Mouse (Mus musculus) 3134 (cell line): ENCODE measurements around the gene Rabac1.

Experiments used
- DNase-seq: peaks from one replicate; pipeline ENCODE4 v3.0.0-alpha.2; 2011; ENCODE audit warnings: low spot score; ENCODE audit not compliant: insufficient read length; ENCODE audit errors: extremely low read depth

Gene Rabac1

GRCm38 (mm10) chr7:24971972-24972893, at the start of gene Rabac1:
Gene Rabac1 (minus strand): TSS chr7:24972754.
- DNase-seq: peak; percentile 88

DNA sequence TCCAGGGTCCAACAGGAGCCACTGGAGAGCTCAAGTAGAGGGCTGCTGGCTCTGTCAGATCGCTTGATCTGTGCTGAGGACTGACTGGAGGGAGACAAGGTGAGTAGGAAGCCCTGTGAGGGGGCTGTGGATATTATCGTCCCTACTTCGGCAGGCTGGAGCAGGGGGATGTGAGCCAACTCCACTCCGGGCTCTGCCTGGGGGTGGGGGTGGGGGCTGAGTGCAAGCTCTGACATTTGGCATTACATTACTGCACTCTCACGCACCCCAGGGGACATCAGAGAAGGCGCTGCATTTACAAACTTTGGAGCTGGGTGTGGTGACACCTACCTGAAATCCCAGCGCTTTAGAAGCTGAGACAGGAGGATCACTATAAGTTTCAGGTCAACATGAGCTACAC, 39.0 kb upstream of the Rabac1 start:
- no peak for DNase-seq

- DNase-seq: no peak
These were observed 37.7 kb upstream of the Rabac1 start for GRCm38 (mm10) chr7:25010090-25010913.

DNA sequence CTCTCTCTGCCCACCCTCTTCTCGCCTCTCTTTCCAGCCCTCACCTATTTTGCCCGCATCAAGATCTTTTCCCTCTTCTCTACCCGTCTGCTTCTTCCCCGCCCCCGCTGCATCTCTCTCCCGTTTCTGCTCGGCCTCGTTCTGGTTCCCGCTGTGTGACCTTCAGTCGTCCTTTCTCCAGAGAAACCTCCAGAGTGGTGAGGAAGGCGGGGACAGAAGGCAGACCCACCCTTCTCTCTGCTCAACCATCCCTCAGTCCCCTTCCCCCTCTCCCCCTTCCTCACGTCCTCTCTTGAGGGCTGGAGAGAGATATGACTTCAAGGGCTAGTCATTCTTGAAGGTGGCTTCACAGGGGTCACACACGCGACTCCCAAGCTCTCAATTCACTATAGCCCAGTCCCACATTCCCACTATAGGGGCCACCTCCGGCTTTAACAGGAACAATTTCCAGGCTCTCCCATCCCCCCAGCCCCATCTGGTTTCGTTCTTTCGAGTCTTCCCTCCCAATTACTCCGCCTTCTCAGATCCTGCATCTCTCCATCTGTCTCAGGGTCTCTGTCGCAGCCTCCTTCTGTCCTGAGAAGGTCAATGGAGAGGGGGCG, 36.6 kb upstream of the Rabac1 start:
- DNase-seq: no peak

- DNase-seq: no peak
These were observed 36.1 kb upstream of the Rabac1 start for GRCm38 (mm10) chr7:25008635-25009034.

DNA sequence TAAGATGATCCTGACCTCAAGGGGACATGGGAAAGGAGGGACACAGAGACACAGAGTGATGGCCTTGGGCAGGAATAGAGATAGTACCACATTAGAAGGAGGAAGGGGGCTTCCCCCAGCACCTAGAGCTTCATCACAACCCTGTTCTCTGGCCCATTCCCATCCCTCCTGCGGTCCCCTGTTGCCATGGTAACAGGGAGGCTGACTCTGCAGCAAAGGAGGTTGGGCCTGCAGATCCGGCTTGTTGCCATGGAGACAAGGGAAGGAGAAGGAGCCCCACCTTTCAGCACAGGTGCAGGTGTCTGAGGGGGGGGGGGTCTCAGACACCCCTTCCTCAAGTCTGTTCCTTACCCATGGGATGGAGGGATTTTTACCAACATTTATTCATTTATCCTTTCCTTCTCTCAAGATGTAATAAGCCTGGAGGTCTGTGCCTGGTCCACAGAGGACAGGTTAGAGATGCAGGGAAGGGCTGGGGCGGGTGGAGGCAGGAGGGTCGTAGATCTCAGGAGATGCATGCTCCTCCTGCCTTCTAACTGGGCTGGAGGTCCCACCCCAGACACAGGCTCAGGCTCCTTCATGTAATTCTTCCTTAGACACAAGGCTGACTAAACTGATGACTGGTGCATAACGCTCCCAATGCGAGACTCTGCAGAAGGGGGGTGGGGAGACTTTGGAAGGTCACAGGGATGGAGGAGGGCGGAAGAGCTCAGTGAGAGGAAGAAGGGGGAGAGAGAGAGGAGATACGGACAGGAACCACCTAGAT, 35.2 kb upstream of the Rabac1 start:
- no peak for DNase-seq

GRCm38 (mm10) chr7:25006586-25007364, 34.2 kb upstream of the Rabac1 start:
- no peak for DNase-seq

- no peak for DNase-seq
These were observed 33.6 kb upstream of the Rabac1 start for GRCm38 (mm10) chr7:25006171-25006570.

GRCm38 (mm10) chr7:25005421-25006065, 33.0 kb upstream of the Rabac1 start, which contains the start of gene Atp1a3:
Gene Atp1a3 (minus strand): TSS chr7:25005958.
- no peak for DNase-seq

- DNase-seq: no peak
These were observed 32.3 kb upstream of the Rabac1 start for GRCm38 (mm10) chr7:25004806-25005205.

- no peak for DNase-seq
These were observed 31.4 kb upstream of the Rabac1 start for GRCm38 (mm10) chr7:25003820-25004388.

DNA sequence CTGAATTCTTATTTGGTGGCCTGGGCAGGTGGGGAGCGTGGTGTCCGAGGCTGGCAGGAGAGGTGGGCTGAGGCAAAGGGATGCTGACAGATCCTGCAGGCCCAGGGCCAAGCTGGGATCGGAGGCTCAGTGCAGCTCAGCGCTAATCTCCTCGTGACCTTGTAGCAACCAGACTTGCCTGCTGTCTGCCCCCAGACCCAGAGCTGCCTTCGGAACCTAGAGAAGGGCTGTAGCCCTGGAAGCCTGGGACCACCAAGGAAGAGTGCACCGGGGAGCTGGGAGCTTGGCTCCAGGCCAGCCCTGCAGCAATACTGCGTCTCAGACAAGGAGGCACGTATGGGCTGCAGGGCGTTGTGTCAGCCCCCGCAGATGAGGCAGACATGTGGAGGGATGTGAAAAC, 30.7 kb upstream of the Rabac1 start:
- no peak for DNase-seq

DNA sequence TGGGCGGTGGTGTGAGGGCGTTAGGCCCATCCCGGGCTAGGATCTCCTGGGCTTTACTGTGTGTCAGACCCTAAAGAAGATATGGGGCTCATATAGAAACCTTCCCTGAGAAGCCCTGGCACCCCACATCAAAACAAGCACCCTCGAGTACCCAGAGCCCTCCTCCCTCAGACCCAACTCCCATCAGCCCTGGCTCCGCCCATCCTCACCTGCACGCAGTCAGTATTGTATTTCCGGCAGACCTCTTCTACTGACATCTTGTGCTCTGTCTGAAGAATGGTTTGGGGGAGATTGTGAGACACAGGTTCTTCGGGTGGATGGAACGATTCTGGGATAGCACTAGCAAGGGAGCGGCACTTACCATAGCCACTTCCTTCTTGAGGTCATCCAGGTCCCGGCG, 28.2 kb upstream of the Rabac1 start:
- DNase-seq: no peak

- DNase-seq: no peak
These were observed 27.7 kb upstream of the Rabac1 start for GRCm38 (mm10) chr7:25000211-25000610.

DNA sequence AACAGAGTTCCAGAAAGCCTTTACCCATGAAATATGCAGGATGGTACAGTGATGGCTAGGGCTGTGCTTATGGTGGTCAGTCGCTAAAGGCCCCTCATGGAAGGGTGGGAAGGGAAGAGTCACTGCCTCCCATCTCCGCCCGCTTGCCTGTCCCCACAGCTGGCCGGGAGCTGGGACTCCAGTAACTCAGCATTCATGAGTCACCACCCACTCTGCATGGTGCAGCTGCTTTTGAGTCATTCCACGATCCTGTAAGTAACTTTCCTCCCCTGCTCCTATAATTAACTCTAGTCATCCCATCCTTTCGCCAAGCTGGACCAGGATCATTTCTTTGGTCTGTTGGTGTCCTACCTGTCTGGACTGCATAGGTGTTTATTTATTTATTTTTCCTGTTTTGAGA, 20.5 kb upstream of the Rabac1 start:
- peak; percentile 75 for DNase-seq

GRCm38 (mm10) chr7:24990478-24990877, 17.9 kb upstream of the Rabac1 start:
- no peak for DNase-seq

DNA sequence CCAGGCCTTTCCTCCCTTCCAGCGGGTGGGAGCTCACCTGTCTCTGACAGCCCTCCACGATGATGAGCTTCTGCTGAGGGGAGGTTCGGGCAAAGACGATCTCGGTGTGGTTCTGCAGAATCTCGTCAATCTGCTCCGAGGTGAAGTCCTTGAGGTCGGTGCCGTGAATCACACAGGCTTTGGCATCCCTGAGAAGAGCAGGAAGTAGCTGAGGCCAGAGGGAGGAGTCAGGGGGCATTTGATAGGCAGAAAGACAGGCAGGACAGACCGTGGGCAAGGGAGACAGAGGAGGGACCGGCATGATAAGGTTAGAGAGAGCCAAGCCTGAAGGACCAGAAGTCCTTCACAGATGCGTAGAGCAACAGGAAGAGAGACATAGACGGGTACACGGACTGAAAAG, 15.4 kb upstream of the Rabac1 start:
- peak; percentile 64 for DNase-seq

- no peak for DNase-seq
These were observed 13.2 kb upstream of the Rabac1 start for GRCm38 (mm10) chr7:24985799-24986198.

- DNase-seq: no peak
These were observed 11.8 kb upstream of the Rabac1 start for GRCm38 (mm10) chr7:24984307-24984706.
